Mouse (Mus musculus) hindbrain, embryonic 14.5 days (tissue): ENCODE measurements around the gene Ccpg1. TPM values are rescaled to one million over a fixed set of nuclear protein-coding genes. Genes with fewer than 3 reads are reported as not detected.

Experiments
- ATAC-seq: fragments of 200-750 bp; cut with Nextera tagmentation; 2 replicates; pipeline ENCODE4 v1.8.0; 2017; ENCODE audit warnings: moderate number of reproducible peaks, mild to moderate bottlenecking, moderate TSS enrichment, moderate library complexity; ENCODE audit not compliant: low FRiP score
- DNase-seq: peaks from one replicate; pipeline ENCODE4 v3.0.0-alpha.2; 2015; ENCODE audit warnings: low spot score
- H3K27ac ChIP-seq: fragments of 300-500 bp; sonication (generic); 2 replicates; pipeline ENCODE4 v1.5.1; 2014; ENCODE audit warnings: mild to moderate bottlenecking, moderate library complexity
- H3K27me3 ChIP-seq: fragments of 300-500 bp; sonication (generic); 2 replicates; pipeline ENCODE4 v1.6.1; 2014; ENCODE audit warnings: mild to moderate bottlenecking, low read length, mixed read lengths; ENCODE audit not compliant: control insufficient read depth, insufficient read depth
- H3K36me3 ChIP-seq: fragments of 300-500 bp; sonication (generic); replicated peaks from 2 replicates; pipeline ENCODE4 v1.6.1; 2014; ENCODE audit not compliant: control insufficient read depth, insufficient read depth
- H3K4me1 ChIP-seq: fragments of 300-500 bp; sonication (generic); replicated peaks from 2 replicates; pipeline ENCODE4 v1.6.1; 2014; ENCODE audit warnings: antibody characterized with exemption, low read length, mixed read lengths; ENCODE audit not compliant: control insufficient read depth, insufficient read depth
- H3K4me2 ChIP-seq: fragments of 300-500 bp; sonication (generic); replicated peaks from 2 replicates; pipeline ENCODE4 v1.6.1; 2014; ENCODE audit warnings: mild to moderate bottlenecking, moderate library complexity
- H3K4me3 ChIP-seq: fragments of 300-500 bp; sonication (generic); replicated peaks from 2 replicates; pipeline ENCODE4 v1.5.1; 2014; ENCODE audit warnings: mild to moderate bottlenecking, low read length
- H3K9ac ChIP-seq: fragments of 300-500 bp; sonication (generic); 2 replicates; pipeline ENCODE4 v1.6.1; 2014
- H3K9me3 ChIP-seq: fragments of 300-500 bp; sonication (generic); 2 replicates; pipeline ENCODE4 v1.6.1; 2016; ENCODE audit warnings: low read length; ENCODE audit not compliant: control insufficient read depth
- WGBS: fragments of 180-500 bp; shearing (Covaris S2); extraction: QIAGEN DNeasy Blood & Tissue Kit; methylation state at CpG from one replicate; pipeline ENCODE4 v1.1.7; 2014; 5-methylcytosine and 5-hydroxymethylcytosine counted together
- polyA plus RNA-seq: library from polyadenylated mRNA; unstranded; fragments of >200 nt; fragmentation: Nextera tagmentation; extraction: Ambion mirVana; gene quantifications from 2 replicates; pipeline ENCODE4 v1.2.1, GENCODE M21; 2014

The Ccpg1 gene
- 42.3 and 49.7 TPM in 2 replicates for polyA plus RNA-seq

GRCm38 (mm10) chr9:72985250-72986220 lies at the start of gene Ccpg1, which contains the start of gene Ccpg1os:
Ccpg1 (plus strand) TSS chr9:72985429.
Ccpg1os (minus strand) TSS chr9:72985382.
- Histone ChIP-seq H3K27ac (peak within 1 kb of the TSS; percentile 87), H3K27me3 (no peaks in the 10 kb centered on the region), H3K9me3 (no peaks in the 10 kb centered on the region), H3K4me2 (peak within 1 kb of the TSS; percentile 90), H3K36me3 (no peaks in the 10 kb centered on the region), H3K4me3 (peak within 1 kb of the TSS; percentile 84), H3K9ac (peak within 1 kb of the TSS; percentile 79), H3K4me1 (peaks cover 20% of the 10 kb centered on the region)
- peak; percentile 97 for DNase-seq
- peak; percentile 99 for ATAC-seq
- under 1% methylated on average over 88 of the region's 88 CpGs for WGBS

GRCm38 (mm10) chr9:72936301-72936700 lies 48.9 kb upstream of the Ccpg1 start:
- 75% methylated on average over 2 of the region's 2 CpGs for WGBS
- Histone ChIP-seq H3K4me1 (no peaks in the 10 kb centered on the region), H3K27me3 (no peaks in the 10 kb centered on the region), H3K27ac (no peak overlapping the region), H3K4me2 (no peak overlapping the region), H3K36me3 (0 out of 2 replicates have a peak, but pooled peaks cover 8% of the 10 kb centered on the region), H3K4me3 (no peak overlapping the region), H3K9me3 (no peaks in the 10 kb centered on the region), H3K9ac (no peak overlapping the region)
- ATAC-seq (no peak), DNase-seq (no peak)

- Histone ChIP-seq H3K9me3 (no peaks in the 10 kb centered on the region), H3K4me1 (no peaks in the 10 kb centered on the region), H3K27me3 (no peaks in the 10 kb centered on the region), H3K4me2 (no peak overlapping the region), H3K4me3 (no peak overlapping the region), H3K36me3 (peaks cover 37% of the 10 kb centered on the region), H3K27ac (no peak overlapping the region), H3K9ac (no peak overlapping the region)
- WGBS = 65% methylated on average over 3 of the region's 3 CpGs
- ATAC-seq = no peak
- DNase-seq = no peak
These were observed 41.8 kb upstream of the Ccpg1 start for GRCm38 (mm10) chr9:72943424-72943823.

GRCm38 (mm10) chr9:72944286-72944685 lies 40.9 kb upstream of the Ccpg1 start:
- Histone ChIP-seq H3K4me2 (no peak overlapping the region), H3K9me3 (no peaks in the 10 kb centered on the region), H3K36me3 (peaks cover 37% of the 10 kb centered on the region), H3K27me3 (no peaks in the 10 kb centered on the region), H3K9ac (no peak overlapping the region), H3K4me3 (no peak overlapping the region), H3K27ac (no peak overlapping the region), H3K4me1 (no peaks in the 10 kb centered on the region)
- DNase-seq (no peak), ATAC-seq (no peak)
- 93% methylated on average over 13 of the region's 13 CpGs for WGBS

- H3K4me3 ChIP-seq = no peak overlapping the region
- no peak overlapping the region for H3K4me2 ChIP-seq
- H3K27ac ChIP-seq = no peak overlapping the region
- no peak overlapping the region for H3K9ac ChIP-seq
- DNase-seq = no peak
- H3K27me3 ChIP-seq = no peaks in the 10 kb centered on the region
- H3K9me3 ChIP-seq = no peaks in the 10 kb centered on the region
- H3K36me3 ChIP-seq = peaks cover 37% of the 10 kb centered on the region
- 96% methylated on average over 1 of the region's 1 CpGs for WGBS
- no peaks in the 10 kb centered on the region for H3K4me1 ChIP-seq
- no peak for ATAC-seq
These were observed 38.2 kb upstream of the Ccpg1 start for GRCm38 (mm10) chr9:72947010-72947409.

GRCm38 (mm10) chr9:72949572-72949971 lies 35.7 kb upstream of the Ccpg1 start:
- DNase-seq (no peak), ATAC-seq (no peak)
- no peaks in the 10 kb centered on the region for H3K27me3 ChIP-seq
- no peak overlapping the region for H3K4me2 ChIP-seq
- no peaks in the 10 kb centered on the region for H3K9me3 ChIP-seq
- H3K4me1 ChIP-seq = no peaks in the 10 kb centered on the region
- H3K36me3 ChIP-seq = peaks cover 25% of the 10 kb centered on the region
- WGBS = 83% methylated on average over 7 of the region's 7 CpGs
- no peak overlapping the region for H3K9ac ChIP-seq
- H3K4me3 ChIP-seq = no peak overlapping the region
- H3K27ac ChIP-seq = no peak overlapping the region

DNA sequence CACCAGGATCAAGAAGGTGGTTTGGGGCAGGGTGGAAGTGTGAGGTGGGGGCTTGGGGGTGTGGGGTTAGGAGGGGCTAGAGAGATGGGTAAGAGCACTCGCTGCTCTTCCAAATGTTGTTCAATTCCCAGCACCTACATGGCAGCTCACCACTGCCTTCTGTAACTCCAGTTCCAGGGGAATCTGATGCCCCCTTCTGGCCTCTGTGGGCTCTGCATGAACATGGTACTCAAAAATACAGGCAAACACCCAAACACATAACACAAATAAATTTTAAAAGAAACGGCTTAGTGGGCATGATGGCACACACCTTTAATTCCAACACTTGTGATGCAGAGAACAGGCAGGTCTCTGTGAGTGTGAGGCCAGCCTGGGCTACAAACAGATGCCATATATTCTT lies 30.5 kb upstream of the Ccpg1 start:
- Histone ChIP-seq H3K9me3 (no peaks in the 10 kb centered on the region), H3K9ac (no peak overlapping the region), H3K4me1 (peaks cover 7% of the 10 kb centered on the region; the same call in 1 of the 2 replicates), H3K4me3 (no peak overlapping the region), H3K4me2 (no peak overlapping the region), H3K27me3 (no peaks in the 10 kb centered on the region), H3K36me3 (no peaks in the 10 kb centered on the region), H3K27ac (no peak overlapping the region)
- ATAC-seq (no peak), DNase-seq (no peak)
- 55% methylated on average over 2 of the region's 2 CpGs for WGBS

DNA sequence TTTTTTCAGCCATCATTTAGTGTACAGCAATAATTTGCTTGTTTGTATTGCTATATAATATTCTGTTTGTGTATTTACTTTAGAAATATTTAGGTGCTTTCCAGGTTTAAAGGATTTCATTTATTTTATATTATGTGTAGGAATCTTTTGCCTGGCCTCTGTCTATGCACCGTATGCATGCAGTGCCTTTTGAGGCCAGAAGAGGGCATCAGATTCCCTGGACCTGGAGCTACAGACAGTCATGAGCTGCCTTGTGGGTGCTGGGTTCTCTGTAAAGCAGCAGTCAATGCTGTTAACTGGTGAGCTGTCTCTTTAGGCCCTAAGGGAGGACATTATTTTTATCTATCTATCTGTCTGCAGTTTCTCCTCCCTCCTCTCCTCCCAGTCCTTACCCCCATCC lies 29.7 kb upstream of the Ccpg1 start:
- 14% methylated on average over 1 of the region's 1 CpGs for WGBS

GRCm38 (mm10) chr9:72958521-72959450 lies 26.4 kb upstream of the Ccpg1 start, which contains the start of the genes Dyx1c1 and Gm44503:
Dyx1c1 (plus strand) TSS chr9:72958785.
Gm44503 (plus strand) TSS chr9:72958852.
- peak within 1 kb of the TSS; percentile 60 for H3K4me3 ChIP-seq
- H3K9me3 ChIP-seq = no peaks in the 10 kb centered on the region
- ATAC-seq = peak; percentile 96
- 2% methylated on average over 43 of the region's 43 CpGs for WGBS
- H3K4me1 ChIP-seq = peaks cover 7% of the 10 kb centered on the region; the same call in 1 of the 2 replicates
- H3K27ac ChIP-seq = peak within 1 kb of the TSS; percentile 54
- H3K27me3 ChIP-seq = no peaks in the 10 kb centered on the region
- H3K36me3 ChIP-seq = no peaks in the 10 kb centered on the region
- peak within 1 kb of the TSS; percentile 68 for H3K9ac ChIP-seq
- H3K4me2 ChIP-seq = peak within 1 kb of the TSS; percentile 56
- DNase-seq = peak; percentile 89

More for the DNA sequence above, 29.7 kb upstream of the Ccpg1 start:
- Histone ChIP-seq H3K9me3 (no peaks in the 10 kb centered on the region), H3K27me3 (no peaks in the 10 kb centered on the region), H3K9ac (no peak overlapping the region), H3K36me3 (no peaks in the 10 kb centered on the region), H3K4me3 (no peak overlapping the region), H3K4me2 (no peak overlapping the region), H3K4me1 (peaks cover 7% of the 10 kb centered on the region; the same call in 1 of the 2 replicates), H3K27ac (no peak overlapping the region)
- DNase-seq (peak; percentile 56), ATAC-seq (no peak)
